Mouse (Mus musculus): ENCODE measurements around the gene Catsperd. TPM values are rescaled to one million over a fixed set of nuclear protein-coding genes. Genes with fewer than 3 reads are reported as not detected.

Catsperd gene
- polyA plus RNA-seq (2017; shearing (Covaris generic)): under 1 TPM; 0.16 to 0.36 TPM

GRCm38 (mm10) chr17:56627530-56628277, at the start of gene Catsperd:
Gene Catsperd, plus strand, starts transcription at chr17:56628143.

GRCm38 (mm10) chr17:56584257-56585130, 43.4 kb upstream of the Catsperd start, which contains the start of the genes Safb2 and Safb:
Gene Safb2, minus strand, starts transcription at chr17:56584585.
Gene Safb, plus strand, starts transcription at chr17:56584825.

GRCm38 (mm10) chr17:56609452-56610171, 18.3 kb upstream of the Catsperd start, which contains the start of gene 2410015M20Rik:
Gene 2410015M20Rik, minus strand, starts transcription at chr17:56609771.

GRCm38 (mm10) chr17:56613236-56613844, 14.6 kb upstream of the Catsperd start, which contains the start of gene Rpl36:
Gene Rpl36, plus strand, starts transcription at chr17:56613416.

GRCm38 (mm10) chr17:56626754-56627470, 1.0 kb upstream of the Catsperd start, which contains the start of gene Lonp1:
Gene Lonp1, minus strand, starts transcription at chr17:56626887.

GRCm38 (mm10) chr17:56672941-56673646, 45.2 kb downstream of the Catsperd start, which contains the start of gene Ranbp3:
Gene Ranbp3, plus strand, starts transcription at chr17:56673294.

Other genes with a start within 250 kb of the Catsperd start
- gene Ptprs, start 151.7 kb upstream of the Catsperd start, polyA plus RNA-seq (2017; shearing (Covaris generic)): 10 to 100 TPM; 22.0 to 26.0 TPM
- not detected for gene Znrf4, start 115.7 kb upstream of the Catsperd start, polyA plus RNA-seq (2017; shearing (Covaris generic))
- under 1 TPM; 0.63 to 1.00 TPM for gene Gm20219, start 73.8 kb upstream of the Catsperd start, polyA plus RNA-seq (2017; shearing (Covaris generic))
- 100 to 1,000 TPM; 107 to 129 TPM for gene Safb2, start 43.6 kb upstream of the Catsperd start, polyA plus RNA-seq (2017; shearing (Covaris generic))
- gene Safb, start 43.3 kb upstream of the Catsperd start, polyA plus RNA-seq (2017; shearing (Covaris generic)): 100 to 1,000 TPM; 124 to 148 TPM
- 100 to 1,000 TPM; 189 to 264 TPM for gene 2410015M20Rik, start 18.4 kb upstream of the Catsperd start, polyA plus RNA-seq (2017; shearing (Covaris generic))
- gene Rpl36, start 14.7 kb upstream of the Catsperd start, polyA plus RNA-seq (2017; shearing (Covaris generic)): 1,000 to 10,000 TPM; 1,401 to 2,699 TPM
- 10 to 100 TPM; 34.4 to 41.3 TPM for gene Lonp1, start 1.3 kb upstream of the Catsperd start, polyA plus RNA-seq (2017; shearing (Covaris generic))
- gene Ranbp3, start 45.2 kb downstream of the Catsperd start, polyA plus RNA-seq (2017; shearing (Covaris generic)): 10 to 100 TPM; 79.3 to 90.3 TPM
- gene Ndufa11, start 89.6 kb downstream of the Catsperd start, polyA plus RNA-seq (2017; shearing (Covaris generic)): 100 to 1,000 TPM; 284 to 322 TPM
- gene Vmac, start 89.9 kb downstream of the Catsperd start, polyA plus RNA-seq (2017; shearing (Covaris generic)): 10 to 100 TPM; 11.9 to 18.9 TPM
- gene Nrtn, start 129.4 kb downstream of the Catsperd start, polyA plus RNA-seq (2017; shearing (Covaris generic)): not detected
- gene Dus3l, start 136.6 kb downstream of the Catsperd start, polyA plus RNA-seq (2017; shearing (Covaris generic)): 10 to 100 TPM; 37.5 to 47.0 TPM
- gene Prr22, start 142.1 kb downstream of the Catsperd start, polyA plus RNA-seq (2017; shearing (Covaris generic)): 1 to 10 TPM in 1 of 2 experiments, under 1 TPM in 1; 0.69 to 1.7 TPM
- 1 to 10 TPM in 1 of 2 experiments, under 1 TPM in 1; 0.95 to 1.7 TPM for gene Rfx2, start 202.9 kb downstream of the Catsperd start, polyA plus RNA-seq (2017; shearing (Covaris generic))
- gene Acsbg2, start 246.3 kb downstream of the Catsperd start, polyA plus RNA-seq (2017; shearing (Covaris generic)): not detected
- under 1 TPM; 0.10 to 0.27 TPM for gene 1700061G19Rik, start 247.3 kb downstream of the Catsperd start, polyA plus RNA-seq (2017; shearing (Covaris generic))